Mouse (Mus musculus) MEL-GATA-1-ER (cell line): Measurements from ENCODE around the gene Sept11.
A peak's percentile ranks its signal among the peaks of the same experiment; 100 is the strongest.

ENCODE experiments used
- DNase-seq: peaks from one replicate; pipeline ENCODE4 v3.0.0-alpha.2; 2012; ENCODE audit warnings: low read depth; ENCODE audit errors: extremely low read depth

Sept11 gene

DNA sequence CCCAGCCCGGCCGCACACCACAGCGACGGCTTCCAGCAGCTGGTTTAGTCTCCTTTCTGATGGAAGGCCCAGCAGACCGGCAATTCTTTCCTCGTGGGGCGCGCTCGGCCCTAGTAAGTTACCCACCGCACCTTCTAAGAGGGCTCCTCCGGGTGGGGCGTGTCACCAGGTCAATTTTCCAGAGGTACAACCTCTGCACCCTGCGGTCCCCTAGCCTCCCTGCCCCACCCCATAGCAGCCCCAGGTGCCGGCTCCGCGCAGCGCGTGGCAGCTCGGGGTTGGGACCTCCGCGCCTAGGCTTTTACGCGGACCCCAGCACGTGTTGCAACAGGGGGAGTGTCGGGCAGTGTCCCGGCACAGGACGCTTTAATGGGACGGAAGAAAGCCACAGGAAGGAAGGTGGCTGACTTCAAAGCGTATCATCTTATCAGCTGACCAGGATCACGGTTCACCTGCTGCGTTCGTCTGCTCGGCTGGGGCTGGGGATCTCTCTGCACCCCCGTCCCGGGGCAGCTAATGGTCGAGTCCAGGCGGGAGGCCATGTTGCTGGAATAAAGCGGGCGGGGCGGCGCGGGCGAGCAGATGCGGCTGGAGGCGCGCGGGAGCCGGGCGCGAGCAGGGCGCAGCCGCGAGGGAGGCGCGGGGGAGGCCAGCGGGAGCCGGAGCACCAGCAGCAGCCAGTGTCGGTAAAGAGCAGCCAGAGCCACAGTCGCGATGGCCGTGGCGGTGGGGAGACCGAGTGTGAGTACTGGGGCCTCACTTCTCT, at the start of gene Sept11:
Gene Sept11, plus strand, starts transcription at position 581 of the 766 bp plus-strand sequence.
- DNase-seq, result peak; percentile 71

DNA sequence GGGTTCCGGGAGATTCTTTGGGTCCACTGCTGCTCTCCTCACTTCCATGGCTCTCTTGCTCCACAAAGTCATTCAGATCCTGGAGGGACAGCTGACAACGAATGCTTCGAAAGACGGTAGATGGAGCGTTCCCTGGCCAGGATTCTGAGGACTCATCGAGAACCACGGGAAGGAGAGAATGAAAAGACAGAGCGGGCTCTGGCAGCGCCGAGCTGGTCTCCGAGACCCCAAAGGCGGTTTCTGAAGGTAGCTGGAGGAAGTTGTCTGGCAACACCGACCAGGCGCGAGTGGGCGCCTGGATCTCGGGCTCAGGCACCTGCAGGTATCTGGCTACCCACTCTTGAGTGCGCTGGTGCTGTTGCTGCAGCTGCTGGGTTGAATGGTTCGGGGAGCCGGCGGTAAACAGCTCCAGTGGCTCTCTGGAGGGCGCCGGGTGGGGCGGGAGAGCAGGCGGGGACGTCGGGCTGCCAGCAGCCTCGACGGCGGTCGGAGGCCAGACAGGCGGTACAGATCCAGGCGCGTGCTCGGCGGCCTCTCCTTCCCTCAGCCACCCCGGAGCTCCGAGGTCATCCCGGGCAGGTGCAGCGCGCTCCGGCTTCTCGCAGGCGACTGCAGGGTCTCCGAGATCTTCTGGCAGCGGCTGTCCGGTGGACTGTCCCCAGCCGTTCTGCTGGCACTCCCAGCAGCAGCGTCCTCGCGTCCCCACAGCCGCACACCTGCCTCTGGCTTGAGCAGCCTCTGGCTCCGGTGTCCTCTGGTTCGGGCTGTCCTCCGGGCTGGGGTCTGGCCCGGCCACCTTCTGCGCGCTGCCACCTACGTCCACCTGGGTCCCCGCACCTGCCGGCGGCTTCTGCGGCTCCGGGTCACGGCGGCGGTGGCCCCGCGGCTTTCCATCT, 49.3 kb upstream of the Sept11 start:
- DNase-seq, result no peak

DNA sequence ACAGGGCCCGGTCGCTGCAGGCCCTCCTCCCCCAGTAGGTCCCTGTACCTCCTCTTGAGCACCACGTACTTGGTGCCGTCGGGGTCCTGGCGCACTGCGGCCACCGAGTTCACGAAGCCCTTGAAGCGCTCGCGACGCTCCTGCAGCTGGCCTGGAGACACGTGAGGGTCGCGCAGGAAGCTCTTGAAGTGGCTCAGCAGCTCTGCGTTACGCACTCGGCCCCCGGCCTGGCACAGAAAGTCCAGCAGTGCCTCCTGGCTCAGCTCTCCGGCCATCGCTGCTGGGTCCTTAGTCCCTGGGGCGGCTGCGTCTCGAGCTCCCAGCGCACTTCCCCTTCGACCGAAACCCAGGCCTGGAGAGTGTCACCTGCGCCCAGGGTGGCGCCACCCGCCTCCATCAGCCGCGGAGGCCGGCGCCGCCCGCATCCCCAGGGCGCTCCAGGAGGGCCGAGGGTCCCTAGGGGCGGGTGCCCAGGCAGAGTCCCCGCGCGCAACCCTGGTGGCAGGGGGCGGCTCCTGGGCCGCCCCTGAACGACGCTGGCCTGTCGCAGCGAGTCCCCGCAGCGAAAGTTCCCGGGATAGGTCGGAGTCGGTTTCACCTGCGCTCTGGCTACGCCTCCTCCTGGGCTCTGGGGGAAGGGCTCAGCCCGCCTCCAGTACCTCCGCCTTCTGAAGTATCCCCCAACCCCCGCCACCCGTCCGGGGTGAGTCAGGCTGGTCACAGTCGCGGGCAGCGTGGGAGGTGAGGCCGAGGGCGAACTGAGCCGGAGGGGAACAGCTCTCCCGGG, 48.5 kb upstream of the Sept11 start, which contains the start of gene Sowahb:
Gene Sowahb, minus strand, starts transcription at position 439 of the 787 bp plus-strand sequence.
- no peak for DNase-seq

DNA sequence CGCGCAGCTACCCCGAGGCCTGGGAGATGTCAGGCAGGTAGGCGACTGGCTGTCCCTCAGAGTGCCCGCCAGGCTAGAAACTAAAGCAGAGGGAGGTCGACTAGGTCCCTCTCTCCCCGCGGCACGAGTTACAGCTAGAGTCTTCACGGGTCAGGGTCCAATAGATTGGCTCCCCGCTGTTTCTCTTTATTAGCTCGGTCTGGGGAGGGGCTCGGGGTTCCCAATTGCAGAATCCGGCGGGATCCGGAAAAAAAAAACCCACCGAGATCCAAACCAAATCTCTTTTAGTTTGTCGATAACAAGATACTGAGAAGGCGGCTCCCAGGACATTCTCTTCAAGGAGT, 47.9 kb upstream of the Sept11 start:
- DNase-seq, result no peak

DNA sequence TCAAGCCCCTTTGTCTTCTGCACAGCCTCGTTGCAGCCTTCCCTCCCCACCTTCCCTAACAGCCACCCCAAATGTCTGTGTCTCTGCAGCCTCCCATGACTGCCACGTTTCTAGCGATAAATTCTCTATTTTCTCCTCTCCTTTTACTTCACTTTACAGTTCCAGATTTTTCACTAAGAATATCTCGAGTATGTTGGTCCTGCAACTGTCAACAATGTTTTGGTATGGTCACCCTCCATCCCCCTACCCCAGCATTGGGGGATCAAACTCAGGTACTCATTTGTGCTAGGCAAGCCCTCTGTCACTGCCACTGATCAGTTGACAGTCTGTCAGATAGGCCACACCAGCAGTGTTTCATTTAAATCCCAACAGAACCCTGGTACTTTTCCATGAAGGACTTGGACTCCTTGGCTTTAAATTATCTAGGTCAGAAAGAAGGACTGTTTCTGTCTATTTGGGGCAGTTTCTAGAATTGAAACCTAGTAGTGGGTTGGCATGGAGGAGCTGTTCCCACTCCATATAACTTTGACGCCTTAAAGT, 46.9 kb upstream of the Sept11 start:
- no peak for DNase-seq

DNA sequence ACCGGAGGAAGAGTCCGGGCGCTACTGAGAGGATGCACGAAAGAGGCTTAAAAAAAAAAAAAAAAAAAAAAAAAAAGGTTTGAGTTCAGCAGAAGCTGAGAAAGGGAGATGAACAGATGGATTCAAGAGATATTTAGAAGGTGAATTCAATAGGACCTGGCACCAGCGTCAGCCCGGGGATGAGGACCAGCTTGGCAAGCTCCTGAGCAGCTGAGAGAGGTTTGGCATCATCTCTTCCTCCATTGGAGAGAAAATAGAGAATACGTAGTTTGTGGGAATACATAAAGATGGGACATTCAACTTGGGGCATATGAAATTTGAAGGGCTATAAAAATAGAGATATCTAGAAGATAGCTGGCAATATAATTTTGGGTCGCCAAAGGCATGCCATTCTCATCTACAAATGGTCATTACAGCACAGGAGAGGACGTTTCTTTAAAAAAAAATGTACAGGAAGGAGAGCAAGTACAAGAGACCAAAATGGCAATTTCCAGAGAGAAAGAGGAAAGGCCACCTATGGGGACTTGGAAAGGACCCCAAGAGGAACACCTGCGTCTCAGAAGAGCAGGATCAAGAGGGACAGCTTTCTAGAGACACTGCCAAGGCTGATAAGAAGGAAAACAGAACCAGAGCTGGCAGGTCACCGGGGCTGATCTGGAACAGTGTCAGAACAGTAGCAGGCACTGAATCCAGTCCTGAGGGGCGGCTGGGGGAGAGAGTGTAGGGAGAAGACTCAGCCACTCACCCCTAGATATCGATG, 44.6 kb upstream of the Sept11 start:
- DNase-seq, result no peak

DNA sequence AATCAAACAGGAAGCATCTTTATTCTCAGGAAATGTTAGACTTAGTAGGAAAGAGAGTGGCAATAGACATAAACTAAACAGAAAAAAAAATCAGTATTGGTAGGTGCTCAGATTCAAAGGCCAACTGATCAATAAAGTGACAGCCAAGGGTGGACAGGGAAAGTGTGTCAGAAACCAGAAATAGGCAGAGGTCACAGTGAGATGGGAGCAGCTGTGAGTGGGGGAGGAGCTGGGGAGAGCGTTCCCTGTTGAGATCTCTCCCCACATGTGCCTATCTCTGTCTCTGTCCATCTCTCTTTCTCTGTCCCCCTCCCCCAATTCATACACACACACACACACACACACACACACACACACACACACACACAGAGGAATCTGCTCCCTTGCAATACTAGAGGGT, 43.3 kb upstream of the Sept11 start:
- no peak for DNase-seq

DNA sequence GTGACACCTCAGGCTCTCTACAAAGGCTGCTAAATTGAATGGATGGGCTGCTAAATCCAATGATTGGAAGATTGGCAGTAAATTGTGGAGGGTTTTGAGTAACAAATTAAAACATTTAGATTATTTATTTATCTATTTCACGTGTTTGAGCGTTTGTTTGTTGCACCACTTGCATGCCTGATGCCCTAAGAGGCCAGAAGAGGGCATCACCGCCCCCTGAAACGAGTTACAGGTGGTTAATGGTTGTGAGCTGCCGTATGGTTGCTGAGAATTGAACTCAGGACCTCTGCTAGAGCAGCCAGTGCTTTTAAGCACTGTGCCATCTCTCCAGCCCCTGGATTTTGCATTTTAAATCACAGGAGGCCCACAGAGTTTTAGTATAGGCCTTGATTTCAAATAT, 42.2 kb upstream of the Sept11 start:
- DNase-seq, result no peak

DNA sequence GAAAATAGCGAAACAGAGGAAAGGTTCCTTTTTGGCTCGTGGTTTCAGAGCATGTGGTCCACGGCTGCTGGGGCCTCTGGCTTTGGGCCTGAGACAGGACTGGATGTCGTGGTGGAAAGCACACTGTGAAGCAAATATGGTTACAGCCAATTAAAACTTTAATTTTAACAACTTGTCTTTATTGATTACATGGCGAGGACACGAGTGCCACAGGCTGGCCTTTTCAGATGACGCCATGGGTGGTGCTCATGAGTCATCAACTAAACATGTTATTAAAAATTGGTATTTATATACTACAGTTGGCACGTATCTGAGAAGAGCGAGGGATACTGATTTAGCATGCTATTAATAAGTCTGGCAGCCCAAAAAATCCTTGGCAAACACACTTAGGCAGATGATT, 41.3 kb upstream of the Sept11 start:
- DNase-seq, result no peak

DNA sequence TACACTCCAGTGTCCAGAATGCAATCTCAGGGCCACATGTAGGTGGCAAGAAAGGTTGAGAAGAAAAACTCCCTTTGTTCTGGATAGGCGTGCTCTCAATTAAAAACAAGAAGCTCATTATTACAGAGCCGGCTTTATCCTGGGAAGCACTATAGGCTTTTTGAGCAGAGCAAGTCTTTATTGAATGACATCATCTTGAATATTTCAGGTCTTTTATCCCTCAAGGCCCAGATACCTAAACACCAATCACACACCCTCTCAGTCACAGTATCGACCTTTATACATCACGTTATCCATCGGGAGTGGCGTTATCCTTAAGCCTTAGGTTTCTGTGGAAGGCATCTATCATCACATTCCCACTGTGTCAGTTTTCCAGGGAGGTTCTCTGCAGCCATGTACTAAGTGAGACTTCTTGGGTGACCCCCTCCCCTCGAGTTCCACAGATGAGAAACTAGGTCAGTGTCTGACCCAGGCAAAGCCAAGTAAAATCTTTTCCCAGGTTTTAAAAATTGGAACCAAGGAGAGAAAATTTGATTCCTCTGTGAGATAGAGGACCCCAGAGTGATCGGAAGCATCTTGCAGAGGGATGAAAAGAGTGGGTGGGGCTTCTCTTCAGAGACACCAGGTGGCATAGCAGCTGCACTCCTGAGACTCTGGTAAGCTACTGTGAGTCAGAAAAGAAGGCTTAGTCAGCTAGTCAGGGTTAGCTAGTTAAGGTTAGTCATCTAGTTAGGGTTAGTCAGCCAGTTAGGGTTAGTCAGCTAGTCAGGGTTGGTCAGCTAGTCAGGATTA, 39.4 kb upstream of the Sept11 start:
- DNase-seq, result no peak

DNA sequence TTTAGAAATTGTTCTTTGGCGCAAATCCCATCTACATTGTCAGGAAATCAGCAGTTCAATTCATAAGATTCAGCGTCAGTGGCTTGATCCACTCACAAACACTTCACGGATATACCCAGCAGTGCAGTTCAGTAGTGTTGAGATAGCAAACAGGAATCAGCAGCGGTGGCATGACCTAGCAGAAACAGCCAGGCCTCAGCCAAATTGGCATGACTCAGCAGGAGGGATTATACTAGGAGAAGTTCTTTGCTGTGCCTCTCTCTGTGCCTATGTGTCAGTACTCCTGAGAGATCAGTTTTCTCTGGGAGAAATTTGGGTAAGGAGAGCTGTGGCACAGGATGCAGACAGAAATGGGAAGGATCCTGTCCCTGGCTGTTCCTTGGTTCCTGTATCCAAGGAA, 32.4 kb upstream of the Sept11 start:
- peak; percentile 70 for DNase-seq

DNA sequence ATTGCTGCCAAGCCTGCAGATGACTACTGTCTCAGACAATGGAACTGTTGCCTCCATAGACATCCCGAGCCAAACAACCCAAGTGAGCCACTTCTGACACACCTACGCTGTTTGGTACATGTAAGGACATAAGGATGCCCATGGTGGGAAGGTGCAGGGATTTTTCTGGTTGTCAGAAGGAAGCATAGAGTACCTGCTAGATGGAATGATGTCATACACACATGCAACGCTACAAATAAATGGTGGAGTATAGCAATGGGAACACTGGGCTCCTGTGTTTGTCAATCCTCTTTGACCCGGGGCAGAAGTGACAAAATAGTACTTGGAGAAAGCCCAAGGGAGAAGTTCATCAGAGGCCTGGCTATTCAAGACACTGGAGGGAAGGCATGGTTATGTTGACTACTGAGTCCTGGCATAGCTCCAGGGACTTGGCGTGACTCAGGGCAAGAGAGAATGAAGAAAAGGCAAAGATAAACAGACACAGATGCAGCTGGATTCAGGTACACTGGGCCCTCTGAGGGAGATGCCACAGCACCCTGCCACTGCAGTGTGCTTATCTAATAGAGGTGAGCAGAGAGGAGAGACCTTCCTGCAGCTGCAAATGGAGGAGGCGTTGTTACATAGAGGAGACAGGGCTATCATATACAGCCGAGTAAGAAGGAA, 15.4 kb upstream of the Sept11 start:
- peak; percentile 16 for DNase-seq

DNA sequence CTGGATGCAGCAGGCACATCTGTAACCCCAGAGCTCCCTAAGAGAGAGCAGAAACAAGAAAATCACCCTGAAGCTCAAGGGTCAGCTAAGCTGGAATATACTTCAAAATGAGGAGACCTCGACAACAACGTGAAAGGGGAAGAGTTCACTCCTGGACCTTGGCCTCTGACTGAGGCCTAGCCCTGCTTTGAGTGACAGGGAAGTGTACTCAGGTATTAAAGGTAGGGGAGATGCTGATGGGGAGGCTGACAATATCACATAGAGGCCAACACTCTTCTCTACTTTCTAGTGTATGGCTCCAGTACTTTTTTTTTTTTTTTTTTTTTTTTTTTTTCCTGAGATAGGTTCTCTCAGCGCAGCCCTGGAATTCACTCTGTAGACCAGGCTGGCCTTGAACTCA, 13.6 kb upstream of the Sept11 start:
- no peak for DNase-seq

DNA sequence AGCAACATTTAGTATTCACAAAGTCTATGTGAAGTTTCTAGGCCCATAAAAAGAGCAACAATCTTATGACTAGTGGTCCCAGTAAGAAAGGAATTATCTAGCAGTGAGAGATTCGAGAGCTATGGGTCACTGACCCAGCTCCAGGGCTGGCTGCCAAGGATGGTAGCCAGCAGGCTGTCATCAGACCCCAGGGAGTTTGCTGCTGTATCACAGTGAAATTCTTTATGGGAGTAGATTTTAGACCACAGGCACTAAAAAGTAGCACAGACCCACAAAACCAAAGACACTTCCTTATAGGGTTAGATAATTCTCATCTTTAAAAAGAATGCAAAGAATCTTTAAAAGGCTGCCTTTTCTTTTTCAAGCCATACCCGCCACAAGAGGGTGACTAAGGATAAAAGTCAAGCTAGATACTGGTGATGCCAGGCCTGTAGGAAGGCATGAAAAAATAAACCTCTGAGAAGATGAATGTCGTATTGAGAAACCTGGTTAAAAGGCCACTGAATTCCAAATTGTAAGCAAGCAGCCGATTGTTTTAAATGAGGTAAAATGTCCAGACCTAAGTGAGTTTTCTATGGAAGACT, 8.1 kb upstream of the Sept11 start:
- no peak for DNase-seq

DNA sequence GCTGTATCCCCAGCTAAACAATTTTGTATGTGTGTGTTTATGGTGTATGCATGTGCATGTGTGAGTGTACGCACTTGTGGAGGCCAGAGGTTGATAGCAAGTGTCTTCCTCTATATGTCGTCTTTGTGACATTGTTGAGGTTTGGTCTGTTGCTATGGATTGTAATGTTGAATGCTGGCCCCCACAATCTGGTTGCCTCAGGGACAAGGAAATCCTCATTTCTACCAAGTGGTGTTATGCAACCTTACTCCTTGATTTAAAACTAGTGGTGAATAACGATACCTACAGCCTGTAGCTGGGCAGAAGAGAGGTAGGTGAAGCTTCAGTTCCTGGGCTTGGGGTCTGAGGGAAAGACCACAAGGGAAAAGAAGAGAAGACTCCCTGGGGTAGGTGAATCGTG, 7.3 kb upstream of the Sept11 start:
- no peak for DNase-seq

DNA sequence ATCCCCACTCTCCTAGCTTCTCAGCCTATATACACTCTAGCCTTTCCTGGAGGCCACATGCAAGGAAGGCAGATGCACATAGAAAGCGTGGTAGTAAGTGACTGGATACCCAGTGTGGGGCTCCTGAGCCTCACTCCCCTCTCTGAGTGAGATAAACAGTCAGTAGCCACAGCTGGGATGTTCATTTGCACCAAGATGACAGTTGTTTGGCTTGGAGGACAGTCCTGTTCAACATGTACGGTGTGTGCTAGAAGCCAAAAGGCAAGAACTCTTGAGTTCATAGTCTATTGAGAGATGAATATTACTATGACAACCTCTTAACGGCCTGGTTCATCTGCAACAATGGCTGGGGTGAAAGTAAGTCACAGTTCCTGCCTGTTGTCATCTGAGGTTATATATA, 2.0 kb upstream of the Sept11 start:
- no peak for DNase-seq

DNA sequence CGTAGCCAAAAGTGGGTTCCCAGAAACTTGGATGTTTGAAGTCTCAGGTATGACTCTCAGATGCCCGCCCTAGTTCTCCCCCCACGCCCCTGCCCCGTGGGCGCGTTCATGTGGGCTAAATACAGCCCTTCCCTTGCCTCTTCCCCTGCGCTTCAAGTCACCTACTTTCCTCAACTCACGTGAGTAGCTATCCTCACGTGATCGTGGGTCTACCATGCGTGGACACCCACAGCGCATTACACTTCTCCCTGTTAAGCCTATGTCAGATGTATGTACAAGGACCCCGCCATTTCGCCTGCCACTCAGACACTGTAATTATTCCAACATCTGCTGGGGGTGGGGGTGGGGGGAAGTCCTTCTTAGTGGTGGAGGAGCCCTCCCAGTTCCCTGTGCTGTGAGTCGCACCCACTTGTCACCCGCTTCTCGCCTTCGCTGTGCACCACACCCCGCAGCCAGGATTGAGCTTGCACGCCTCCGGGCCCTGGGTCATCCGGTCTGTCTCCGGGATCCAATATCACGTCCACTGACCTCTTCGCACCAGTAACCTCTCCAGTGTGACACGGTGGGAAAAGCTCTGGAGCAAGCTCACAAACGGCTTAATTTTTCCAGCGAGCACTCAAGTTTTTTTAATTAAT, 973 bp upstream of the Sept11 start:
- DNase-seq, result peak; percentile 19

DNA sequence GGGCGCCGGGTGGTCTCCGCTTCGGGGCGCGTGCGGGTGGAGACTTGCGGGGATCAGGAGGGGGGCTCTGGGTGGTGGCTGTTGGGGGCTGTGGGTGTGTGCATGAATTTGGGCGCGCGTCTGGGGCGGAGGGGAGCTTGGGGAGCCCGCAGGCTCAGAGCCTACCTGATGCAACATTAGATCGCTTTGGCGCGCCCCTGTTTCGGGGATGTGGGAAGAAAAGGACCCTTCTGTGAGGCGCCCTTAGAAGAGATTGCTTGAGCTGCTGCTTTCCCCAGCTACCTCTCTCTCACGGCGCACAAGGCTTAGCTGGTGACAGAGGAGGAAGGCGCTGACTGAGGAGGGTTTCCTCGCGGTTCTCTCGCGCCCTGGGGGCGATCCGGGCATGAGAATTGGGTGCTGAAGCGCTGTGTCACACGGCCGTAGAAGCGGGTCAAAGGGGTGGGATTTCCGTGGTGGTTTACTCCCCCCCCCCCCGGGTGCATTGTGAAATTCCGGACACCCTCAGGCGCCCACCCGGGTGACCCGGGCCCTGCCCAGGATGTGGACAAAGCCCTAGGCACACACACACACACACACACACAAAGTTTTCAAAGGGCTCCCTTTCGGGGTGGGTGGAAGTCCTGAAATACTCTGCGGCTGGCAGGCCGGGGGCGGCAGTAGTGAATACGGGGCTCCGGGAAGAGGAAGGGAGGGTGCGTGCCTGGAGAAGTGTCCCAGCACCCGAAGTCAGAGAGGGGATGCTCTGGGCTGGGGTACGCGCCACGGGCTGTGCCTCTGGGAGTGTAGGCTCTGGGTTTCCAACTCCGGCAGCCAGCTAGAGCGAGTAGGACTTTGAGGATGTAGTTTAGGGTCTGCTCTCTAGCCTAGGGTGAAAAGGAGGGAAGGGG, 646 bp downstream of the Sept11 start:
- DNase-seq, result peak; percentile 38
